Mouse (Mus musculus) liver, embryonic 14 days (tissue): ENCODE measurements around the gene Mycbpap. TPM values are rescaled to one million over a fixed set of nuclear protein-coding genes. Genes with fewer than 3 reads are reported as not detected.

ENCODE experiments used
- polyA plus RNA-seq: library from polyadenylated mRNA; depleted of rRNA; stranded (reverse); fragments of >200 nt; gene quantifications from 2 replicates; pipeline ENCODE4 v1.2.3, GENCODE M21; 2012; rRNA removed

The Mycbpap gene
- 0.06 and 0.08 TPM in 2 replicates for polyA plus RNA-seq

DNA sequence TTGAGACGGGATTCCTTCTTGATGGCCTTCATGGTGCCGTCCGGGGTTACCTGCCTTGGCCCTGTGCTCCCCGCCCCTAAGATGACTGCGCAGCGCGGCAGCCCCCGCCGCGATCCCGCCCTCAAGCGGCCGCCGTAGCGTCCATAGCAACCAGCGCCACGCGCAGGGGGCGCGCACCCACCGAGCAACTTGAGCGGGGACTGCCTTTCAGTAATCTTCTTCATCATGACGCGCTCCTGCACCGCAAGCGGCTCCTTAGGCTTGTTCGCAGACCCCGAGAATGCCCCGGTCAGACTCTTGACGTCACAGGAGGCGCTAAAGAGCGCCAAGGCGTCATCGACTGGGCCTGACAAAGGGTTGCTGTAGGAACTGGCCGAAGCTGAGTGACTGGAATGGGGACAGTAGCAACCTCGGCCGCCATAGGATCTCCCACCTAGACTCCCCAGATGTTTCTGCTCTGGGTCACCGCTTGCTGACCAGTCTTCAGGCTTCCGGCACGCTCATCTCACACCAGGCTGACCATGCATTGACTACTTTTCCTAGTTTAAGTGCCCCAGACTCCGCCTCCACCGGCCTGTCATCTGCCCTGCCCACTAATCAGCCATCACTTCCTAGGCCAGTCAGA lies at the start of gene Mycbpap:
TSS of gene Mycbpap (minus strand) at position 524 of the 625 bp plus-strand sequence.

DNA sequence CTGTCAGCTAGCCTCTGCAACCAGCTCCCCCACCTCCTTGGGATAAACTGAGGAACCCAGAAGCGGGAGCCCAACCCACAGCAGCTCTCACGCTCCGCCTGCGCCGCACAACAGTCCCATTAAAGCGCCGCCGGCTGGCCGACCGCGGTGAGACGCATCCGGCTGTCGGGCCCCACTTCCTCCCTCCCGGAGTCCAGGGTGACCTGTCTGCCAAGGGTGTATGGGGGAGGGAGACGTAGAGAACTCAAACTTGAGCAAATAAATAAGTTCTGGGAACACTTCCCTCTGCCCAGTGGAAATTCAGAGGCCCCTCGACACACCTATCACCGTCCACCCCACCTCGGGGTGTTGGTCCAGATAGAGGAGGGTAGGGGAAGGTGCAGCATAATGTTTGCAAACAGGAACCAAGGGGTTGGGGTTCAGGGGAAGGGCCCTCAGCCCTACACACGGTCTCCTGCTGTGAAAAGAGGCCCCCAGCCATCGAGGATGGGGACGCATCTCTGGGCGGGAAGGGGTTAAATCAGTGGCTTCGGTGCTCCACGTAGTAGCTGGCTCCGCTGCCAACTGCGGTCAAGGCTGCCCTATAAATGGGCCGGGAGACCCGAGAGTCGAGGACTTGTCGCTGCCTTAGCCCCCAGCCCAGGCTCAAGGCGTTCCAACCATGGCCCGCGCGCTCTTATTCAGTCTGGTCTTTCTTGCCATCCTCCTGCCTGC lies 43.1 kb upstream of the Mycbpap start, which contains the start of gene Chad:
TSS of gene Chad (plus strand) at position 611 of the 714 bp plus-strand sequence.

DNA sequence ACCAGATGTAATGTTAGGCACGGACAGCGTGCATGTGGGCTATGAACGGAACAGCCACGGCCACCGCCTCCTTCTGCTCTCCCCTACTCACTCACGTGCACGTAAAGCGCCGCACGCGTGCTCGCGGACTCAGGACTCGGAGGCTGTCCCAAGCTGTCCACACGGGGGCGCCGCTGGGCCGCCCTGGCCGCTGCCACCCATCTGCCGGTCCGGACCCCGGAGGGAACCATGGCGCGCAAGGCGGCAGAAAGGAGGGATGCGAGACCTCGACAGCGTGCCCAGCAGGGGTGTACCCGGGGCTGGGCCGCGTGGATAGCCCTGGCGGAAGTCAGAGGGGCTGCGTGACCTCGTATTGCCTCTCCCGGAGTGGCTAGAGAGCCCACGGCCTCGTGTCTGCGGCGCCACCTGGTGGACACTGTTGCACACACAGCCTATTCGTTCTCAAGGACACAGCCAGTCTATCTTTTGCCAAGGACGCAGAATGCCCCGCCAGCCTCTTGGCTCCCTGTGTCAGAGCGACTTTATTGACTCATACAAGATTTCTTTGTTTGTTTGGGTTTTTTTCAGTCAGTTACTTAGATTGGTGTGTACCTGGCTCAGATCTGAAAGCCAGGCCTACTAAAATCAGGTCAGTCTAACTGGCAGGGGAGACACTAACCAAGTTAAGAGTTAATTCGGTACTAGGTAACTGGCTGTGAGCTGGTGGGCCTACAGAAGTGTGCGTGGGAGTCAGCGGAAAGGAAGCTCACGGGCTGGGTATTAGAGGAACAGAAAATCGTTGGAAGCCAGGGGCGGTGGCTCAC lies 27.5 kb upstream of the Mycbpap start, which contains the start of gene Rsad1:
TSS of gene Rsad1 (minus strand) at position 368 of the 803 bp plus-strand sequence.

DNA sequence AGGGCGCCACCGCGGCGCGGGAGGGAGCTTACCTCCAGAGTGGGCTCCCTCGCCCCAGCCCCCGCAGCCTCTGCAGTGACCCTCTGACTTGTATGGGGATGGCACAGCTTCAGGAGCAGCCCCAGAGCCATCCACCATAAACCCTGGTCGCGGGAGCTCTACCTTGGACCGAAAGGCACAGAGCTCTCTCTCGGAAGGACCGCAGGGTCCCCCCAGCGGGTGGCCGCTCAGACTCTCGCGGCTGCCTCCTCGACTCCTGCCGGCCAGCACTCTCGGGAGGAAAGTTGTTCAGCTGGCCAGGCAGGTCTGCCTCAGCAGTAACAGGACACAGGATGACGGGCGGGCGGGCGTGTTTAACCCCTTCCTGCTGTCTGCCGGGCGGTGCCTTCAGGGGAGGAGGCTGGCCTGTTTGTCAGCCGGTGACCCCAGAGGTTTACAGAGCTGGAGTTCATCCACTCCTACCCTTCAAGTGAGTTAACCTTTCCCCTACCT lies 21.8 kb downstream of the Mycbpap start, which contains the start of gene Epn3:
TSS of gene Epn3 (minus strand) at position 314 of the 492 bp plus-strand sequence.

DNA sequence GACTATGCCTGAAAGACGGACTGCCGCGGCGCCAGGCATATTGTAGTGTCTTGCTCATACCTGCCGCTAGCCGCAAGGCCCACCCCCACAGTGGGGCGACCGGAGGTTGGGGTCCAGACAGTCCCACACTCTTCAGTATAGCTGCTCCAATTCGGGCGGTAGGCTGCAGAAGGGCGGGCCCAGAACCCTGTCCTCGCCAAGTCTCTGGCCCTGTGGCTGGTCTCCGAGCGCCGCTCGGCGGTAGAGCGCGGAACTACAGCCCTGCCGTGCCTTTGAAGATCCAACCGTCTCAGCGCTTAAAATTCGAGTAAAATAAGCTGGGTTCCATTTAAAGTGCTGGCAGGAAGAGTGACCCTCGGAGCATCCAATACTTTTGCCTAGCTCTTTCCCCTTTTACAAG lies 35.5 kb downstream of the Mycbpap start, which contains the start of gene Spata20:
TSS of gene Spata20 (minus strand) at position 179 of the 400 bp plus-strand sequence.

DNA sequence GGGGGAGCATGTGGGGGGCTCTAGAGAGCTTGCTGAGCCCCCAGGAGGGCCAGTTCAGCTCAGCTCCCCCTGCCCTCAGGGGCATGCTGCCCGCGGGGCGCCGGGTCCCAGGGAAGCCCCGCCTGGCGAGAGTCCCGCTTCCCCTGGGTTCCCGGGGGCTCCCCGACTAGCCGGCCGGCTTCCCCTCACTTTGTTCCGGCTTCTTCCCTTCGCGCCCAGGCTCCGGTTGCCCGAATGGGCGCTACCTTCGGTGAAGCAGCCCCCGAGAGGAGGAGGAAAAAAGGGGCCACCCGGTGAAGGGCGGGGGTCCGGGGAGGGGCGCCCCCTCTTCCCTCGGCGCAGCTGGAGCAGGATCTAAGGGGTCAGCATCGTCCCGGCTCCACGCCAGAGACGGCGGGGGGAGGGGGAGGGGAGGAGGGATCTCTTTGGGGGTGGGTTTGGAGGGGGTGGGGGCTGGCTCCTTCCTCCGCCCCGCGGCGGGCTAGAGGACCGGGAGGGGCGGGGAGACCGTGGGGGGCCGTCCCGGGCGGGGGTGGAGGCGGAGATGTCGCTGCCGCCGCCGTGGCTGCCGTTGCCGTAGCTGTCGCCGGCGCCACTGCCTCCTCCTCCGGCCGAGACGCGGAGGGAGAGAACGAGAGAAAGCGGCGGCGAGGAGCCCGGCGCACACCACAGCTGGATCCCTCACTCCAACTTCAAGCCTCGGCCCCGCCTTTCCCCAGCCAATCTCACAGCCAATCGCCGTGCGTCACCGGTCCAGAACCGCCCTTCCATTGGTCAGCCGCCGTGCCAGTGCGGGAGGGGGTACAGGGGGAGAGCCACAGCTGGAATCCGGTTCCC lies 47.6 kb downstream of the Mycbpap start, which contains the start of gene Cacna1g:
TSS of gene Cacna1g (minus strand) at position 492 of the 837 bp plus-strand sequence.

Other genes starting within 250 kb of the Mycbpap start
- not detected in 2 replicates for gene Gm21885, start 239.9 kb downstream of the Mycbpap start, polyA plus RNA-seq
- 48.2 and 48.8 TPM in 2 replicates for gene Luc7l3, start 199.8 kb downstream of the Mycbpap start, polyA plus RNA-seq
- 10.9 and 13.3 TPM in 2 replicates for gene Ankrd40, start 193.7 kb downstream of the Mycbpap start, polyA plus RNA-seq
- gene Abcc3, start 128.7 kb downstream of the Mycbpap start, polyA plus RNA-seq, result 3.3 and 3.4 TPM in 2 replicates
- gene Cacna1g, start 47.5 kb downstream of the Mycbpap start, polyA plus RNA-seq, result 6.3 and 7.3 TPM in 2 replicates
- not detected in 2 replicates for gene Spata20, start 35.6 kb downstream of the Mycbpap start, polyA plus RNA-seq
- 0.02 and 0.05 TPM in 2 replicates for gene Epn3, start 21.8 kb downstream of the Mycbpap start, polyA plus RNA-seq
- 1.1 and 1.5 TPM in 2 replicates for gene Rsad1, start 27.5 kb upstream of the Mycbpap start, polyA plus RNA-seq
- 0.02 and 0.06 TPM in 2 replicates for gene Chad, start 43.3 kb upstream of the Mycbpap start, polyA plus RNA-seq
- gene Acsf2, start 80.1 kb upstream of the Mycbpap start, polyA plus RNA-seq, result 3.5 and 4.0 TPM in 2 replicates
- gene Lrrc59, start 108.0 kb upstream of the Mycbpap start, polyA plus RNA-seq, result 54.1 and 56.5 TPM in 2 replicates
- gene Mrpl27, start 132.0 kb upstream of the Mycbpap start, polyA plus RNA-seq, result 58.6 and 65.0 TPM in 2 replicates
- gene Eme1, start 132.2 kb upstream of the Mycbpap start, polyA plus RNA-seq, result 14.1 and 15.7 TPM in 2 replicates
- gene Xylt2, start 155.8 kb upstream of the Mycbpap start, polyA plus RNA-seq, result 2.3 and 2.7 TPM in 2 replicates
- gene Gm11541, start 182.8 kb upstream of the Mycbpap start, polyA plus RNA-seq, result not detected in 2 replicates
- 0.02 TPM in 1 of 2 replicates, not detected in the other for gene Cdc34b, start 220.0 kb upstream of the Mycbpap start, polyA plus RNA-seq